Mouse (Mus musculus): ENCODE measurements around the gene Ugt1a2. TPM values are rescaled to one million over a fixed set of nuclear protein-coding genes. Genes with fewer than 3 reads are reported as not detected.

The Ugt1a2 gene
- polyA plus RNA-seq, 1 experiment, result 0.32 TPM

GRCm38 (mm10) chr1:88268070-88268469 is 67.7 kb downstream of the Ugt1a2 start:
- no peaks in the 10 kb centered on the region for H3K4me1 ChIP-seq (replicated peaks; ENCODE audit: control insufficient read depth, insufficient read depth, low read length)
- no peak overlapping the region for H3K27ac ChIP-seq (ENCODE audit: control insufficient read depth, insufficient read depth, low read length)
- 86% methylated on average over 6 of the region's 6 CpGs for WGBS
- H3K4me3 ChIP-seq (ENCODE audit: control insufficient read depth, insufficient read depth, low read length), result no peak overlapping the region
- no peaks in the 10 kb centered on the region for H3K27me3 ChIP-seq (ENCODE audit: control insufficient read depth, insufficient read depth, low read length)
- TF ChIP-seq POLR2A (IDR thresholded peaks at IDR 0.05; ENCODE audit: control insufficient read depth, extremely low read depth, insufficient read depth, low read length, poor library complexity) (no peak), CTCF (IDR thresholded peaks at IDR 0.05; ENCODE audit: borderline replicate concordance, control insufficient read depth, extremely low read depth, insufficient read depth, low read length, poor library complexity) (no peak)
- DNase-seq, result no peak
- H3K36me3 ChIP-seq (ENCODE audit: control insufficient read depth, insufficient read depth, low read length), result peaks cover 85% of the 10 kb centered on the region

Other genes with a start within 250 kb of the Ugt1a2 start
- 6.3 and 7.5 TPM in 2 replicates for gene Usp40, start 192.1 kb upstream of the Ugt1a2 start, polyA plus RNA-seq (2012; rRNA removed)
- 0.16 TPM in 1 of 2 replicates, not detected in the other for gene Ugt1a10, start 145.2 kb upstream of the Ugt1a2 start, polyA plus RNA-seq (2012; rRNA removed)
- 0.26 TPM in 1 of 2 replicates, not detected in the other for gene Ugt1a9, start 129.8 kb upstream of the Ugt1a2 start, polyA plus RNA-seq (2012; rRNA removed)
- gene Ugt1a8, start 112.8 kb upstream of the Ugt1a2 start, polyA plus RNA-seq (2012; rRNA removed), result 0.06 TPM in 1 of 2 replicates, not detected in the other
- 0.94 and 1.1 TPM in 2 replicates for gene Ugt1a7c, start 105.5 kb upstream of the Ugt1a2 start, polyA plus RNA-seq (2012; rRNA removed)
- 1.3 and 1.6 TPM in 2 replicates for gene Ugt1a6b, start 97.3 kb upstream of the Ugt1a2 start, polyA plus RNA-seq (2012; rRNA removed)
- 3.0 and 3.8 TPM in 2 replicates for gene Ugt1a6a, start 65.8 kb upstream of the Ugt1a2 start, polyA plus RNA-seq (2012; rRNA removed)
- 0.08 and 0.09 TPM in 2 replicates for gene Ugt1a5, start 34.6 kb upstream of the Ugt1a2 start, polyA plus RNA-seq (2012; rRNA removed)
- 0.82 and 1.5 TPM in 2 replicates for gene Dnajb3, start 5.2 kb downstream of the Ugt1a2 start, polyA plus RNA-seq (2012; rRNA removed)
- gene Ugt1a1, start 11.4 kb downstream of the Ugt1a2 start, polyA plus RNA-seq (2012; rRNA removed), result 0.47 and 0.64 TPM in 2 replicates
- 0.29 and 0.96 TPM in 2 replicates for gene Mroh2a, start 26.4 kb downstream of the Ugt1a2 start, polyA plus RNA-seq (2012; rRNA removed)
- 168 and 197 TPM in 2 replicates for gene Hjurp, start 77.0 kb downstream of the Ugt1a2 start, polyA plus RNA-seq (2012; rRNA removed)
- 0.03 and 0.08 TPM in 2 replicates for gene Trpm8, start 77.1 kb downstream of the Ugt1a2 start, polyA plus RNA-seq (2012; rRNA removed)
- 0.44 and 0.71 TPM in 2 replicates for gene Spp2, start 206.4 kb downstream of the Ugt1a2 start, polyA plus RNA-seq (2012; rRNA removed)

Measured in thymus, adult 2 months (tissue).